Mouse (Mus musculus) small intestine, adult 2 months (tissue): ENCODE measurements around the gene Pf4. TPM values are rescaled to one million over a fixed set of nuclear protein-coding genes. Genes with fewer than 3 reads are reported as not detected.
"Not testable (repeated sequence)": the region's sequence is repeated elsewhere in the genome, so short reads cannot be mapped to it uniquely, and the experiment has no call there.

Experiments used
- H3K27ac ChIP-seq: fragments of 200-500 bp; 2 replicates; pipeline ENCODE4 v1.5.1; 2012; ENCODE audit warnings: low read depth, low read length, control low read depth, inconsistent platforms; ENCODE audit not compliant: insufficient read depth
- H3K27me3 ChIP-seq: fragments of 200-500 bp; 2 replicates; pipeline ENCODE4 v1.6.1; 2012; ENCODE audit warnings: mild to moderate bottlenecking, moderate library complexity, low read length, inconsistent platforms; ENCODE audit not compliant: control insufficient read depth, insufficient read depth
- H3K36me3 ChIP-seq: fragments of 200-500 bp; 2 replicates; pipeline ENCODE4 v1.6.1; 2012; ENCODE audit warnings: mild to moderate bottlenecking, low read length, control low read depth, inconsistent platforms; ENCODE audit not compliant: control insufficient read depth, insufficient read depth
- H3K4me1 ChIP-seq: fragments of 200-500 bp; 2 replicates; pipeline ENCODE4 v1.6.1; 2012; ENCODE audit warnings: low read length, inconsistent platforms, mixed read lengths; ENCODE audit not compliant: control insufficient read depth, insufficient read depth, insufficient read length
- H3K4me3 ChIP-seq: fragments of 200-500 bp; 2 replicates; pipeline ENCODE4 v1.5.1; 2012; ENCODE audit warnings: low read depth, mild to moderate bottlenecking, control low read depth, inconsistent platforms, low read length, moderate library complexity
- CTCF ChIP-seq: fragments of 200-500 bp; IDR thresholded peaks from 2 replicates; pipeline ENCODE4 v1.5.1; 2012; ENCODE audit warnings: low read depth, mild to moderate bottlenecking, control low read depth, inconsistent platforms, low read length, moderate library complexity, mixed read lengths; ENCODE audit not compliant: insufficient replicate concordance, insufficient read length; ENCODE audit errors: extremely low read depth
- POLR2A ChIP-seq: fragments of 200-500 bp; IDR thresholded peaks from 2 replicates; pipeline ENCODE4 v1.6.1; 2012; ENCODE audit warnings: low read depth, mild to moderate bottlenecking, control low read depth, inconsistent platforms, low read length, moderate library complexity
- WGBS: fragments of 180-500 bp; shearing (Covaris S2); methylation state at CpG from one replicate; pipeline ENCODE4 v1.1.7; 2018; 5-methylcytosine and 5-hydroxymethylcytosine counted together
- polyA plus RNA-seq: library from polyadenylated mRNA; depleted of rRNA; stranded (reverse); fragments of >200 nt; gene quantifications from 2 replicates; pipeline ENCODE4 v1.2.3, GENCODE M21; 2012

The Pf4 gene
- polyA plus RNA-seq, 1 experiment: 7.8 TPM

- TF ChIP-seq POLR2A (no peak), CTCF (no peak)
- Histone ChIP-seq H3K36me3 (no peaks in the 10 kb centered on the region), H3K4me1 (peaks cover 4% of the 10 kb centered on the region; the same call in 1 of the 2 replicates), H3K4me3 (no peak overlapping the region), H3K27ac (no peak overlapping the region), H3K27me3 (no peaks in the 10 kb centered on the region; the same call in 1 of the 2 replicates)
- 78% methylated on average over 4 of the region's 4 CpGs for WGBS
Measured at GRCm38 (mm10) chr5:90788114-90788513, 15.9 kb downstream of the Pf4 start.

GRCm38 (mm10) chr5:90789306-90790073, 17.3 kb downstream of the Pf4 start:
- TF ChIP-seq POLR2A (no peak), CTCF (no peak)
- Histone ChIP-seq H3K27ac (no peak overlapping the region), H3K4me1 (peaks cover 4% of the 10 kb centered on the region; the same call in 1 of the 2 replicates), H3K4me3 (no peak overlapping the region), H3K27me3 (no peaks in the 10 kb centered on the region; the same call in 1 of the 2 replicates), H3K36me3 (no peaks in the 10 kb centered on the region)
- WGBS: 69% methylated on average over 11 of the region's 11 CpGs

GRCm38 (mm10) chr5:90790074-90790502, 17.9 kb downstream of the Pf4 start:
- no peaks in the 10 kb centered on the region; the same call in 1 of the 2 replicates for H3K27me3 ChIP-seq
- H3K4me1 ChIP-seq: peaks cover 4% of the 10 kb centered on the region; the same call in 1 of the 2 replicates
- whole genome bisulfite sequencing: 57% methylated on average over 8 of the region's 8 CpGs
- no peak overlapping the region for H3K27ac ChIP-seq
- TF ChIP-seq CTCF (no peak), POLR2A (no peak)
- no peaks in the 10 kb centered on the region for H3K36me3 ChIP-seq
- H3K4me3 ChIP-seq: no peak overlapping the region

GRCm38 (mm10) chr5:90794195-90794625, 22.0 kb downstream of the Pf4 start, which contains the start of gene Cxcl15:
TSS of gene Cxcl15 (plus strand) at chr5:90794534.
- 30% methylated on average over 5 of the region's 5 CpGs for WGBS
- Histone ChIP-seq H3K4me3 (no peak within 1 kb of the TSS), H3K4me1 (no peaks in the 10 kb centered on the region), H3K27me3 (no peaks in the 10 kb centered on the region), H3K27ac (no peak within 1 kb of the TSS), H3K36me3 (no peaks in the 10 kb centered on the region)
- TF ChIP-seq CTCF (no peak), POLR2A (no peak)

- H3K4me3 ChIP-seq, H3K4me1 ChIP-seq, H3K27ac ChIP-seq, H3K36me3 ChIP-seq, H3K27me3 ChIP-seq: not testable (repeated sequence)
- 85% methylated on average over 2 of the region's 2 CpGs for WGBS
Measured at GRCm38 (mm10) chr5:90795392-90795791, 23.2 kb downstream of the Pf4 start.

GRCm38 (mm10) chr5:90804574-90804973, 32.3 kb downstream of the Pf4 start:
- H3K27me3 ChIP-seq: no peaks in the 10 kb centered on the region
- TF ChIP-seq CTCF (no peak), POLR2A (no peak)
- H3K4me1 ChIP-seq: no peaks in the 10 kb centered on the region
- no peak overlapping the region for H3K4me3 ChIP-seq
- H3K27ac ChIP-seq: no peak overlapping the region
- no peaks in the 10 kb centered on the region for H3K36me3 ChIP-seq

- Histone ChIP-seq H3K27ac (no peak overlapping the region), H3K4me1 (no peaks in the 10 kb centered on the region), H3K27me3 (no peaks in the 10 kb centered on the region), H3K36me3 (no peaks in the 10 kb centered on the region), H3K4me3 (no peak overlapping the region)
- TF ChIP-seq POLR2A (no peak), CTCF (no peak)
Measured at GRCm38 (mm10) chr5:90806050-90806449, 33.8 kb downstream of the Pf4 start.
